Mouse (Mus musculus): ENCODE measurements around the gene Ube4a. TPM values are rescaled to one million over a fixed set of nuclear protein-coding genes. Genes with fewer than 3 reads are reported as not detected.

The Ube4a gene
- total RNA-seq, 1 experiment from 2014 or later, result 105 TPM

Other genes with a start within 250 kb of the Ube4a start
- 33.7 and 36.9 TPM in 2 replicates for gene Phldb1, start 230.4 kb downstream of the Ube4a start, total RNA-seq (2021)
- 148 and 170 TPM in 2 replicates for gene Arcn1, start 197.8 kb downstream of the Ube4a start, total RNA-seq (2021)
- gene Ift46, start 197.7 kb downstream of the Ube4a start, total RNA-seq (2021), result 71.7 and 97.0 TPM in 2 replicates
- gene Tmem25, start 166.3 kb downstream of the Ube4a start, total RNA-seq (2021), result 6.1 and 8.6 TPM in 2 replicates
- 3.4 and 10.5 TPM in 2 replicates for gene Ttc36, start 162.5 kb downstream of the Ube4a start, total RNA-seq (2021)
- gene Kmt2a, start 84.3 kb downstream of the Ube4a start, total RNA-seq (2021), result 31.5 and 47.5 TPM in 2 replicates
- gene Atp5l, start 44.9 kb downstream of the Ube4a start, total RNA-seq (2021), result 383 and 529 TPM in 2 replicates
- 0.52 TPM in 1 of 2 replicates, not detected in the other for gene Cd3g, start 14.8 kb upstream of the Ube4a start, total RNA-seq (2021)
- gene Cd3d, start 16.2 kb upstream of the Ube4a start, total RNA-seq (2021), result not detected in 2 replicates
- 0.46 TPM in 1 of 2 replicates, not detected in the other for gene Cd3e, start 44.0 kb upstream of the Ube4a start, total RNA-seq (2021)
- 5.7 and 7.4 TPM in 2 replicates for gene Mpzl2, start 74.2 kb upstream of the Ube4a start, total RNA-seq (2021)
- 6.0 and 6.8 TPM in 2 replicates for gene Mpzl3, start 89.6 kb upstream of the Ube4a start, total RNA-seq (2021)
- 1.1 and 2.6 TPM in 2 replicates for gene Jaml, start 113.6 kb upstream of the Ube4a start, total RNA-seq (2021)
- gene Scn2b, start 152.2 kb upstream of the Ube4a start, total RNA-seq (2021), result 9.4 and 11.0 TPM in 2 replicates
- 0.24 and 0.49 TPM in 2 replicates for gene Scn4b, start 172.8 kb upstream of the Ube4a start, total RNA-seq (2021)
- not detected in 2 replicates for gene BC049352, start 216.4 kb upstream of the Ube4a start, total RNA-seq (2021)
- gene Tmprss4, start 238.5 kb upstream of the Ube4a start, total RNA-seq (2021), result not detected in 2 replicates

Data from adrenal gland, postnatal 25 days (tissue).